Mouse (Mus musculus) cerebellum, adult 9-10 months (tissue): ENCODE results near the gene H3f3a.

Source experiments
- DNase-seq: peaks from one replicate; pipeline ENCODE4 v3.0.0; 2022

The H3f3a gene

DNA sequence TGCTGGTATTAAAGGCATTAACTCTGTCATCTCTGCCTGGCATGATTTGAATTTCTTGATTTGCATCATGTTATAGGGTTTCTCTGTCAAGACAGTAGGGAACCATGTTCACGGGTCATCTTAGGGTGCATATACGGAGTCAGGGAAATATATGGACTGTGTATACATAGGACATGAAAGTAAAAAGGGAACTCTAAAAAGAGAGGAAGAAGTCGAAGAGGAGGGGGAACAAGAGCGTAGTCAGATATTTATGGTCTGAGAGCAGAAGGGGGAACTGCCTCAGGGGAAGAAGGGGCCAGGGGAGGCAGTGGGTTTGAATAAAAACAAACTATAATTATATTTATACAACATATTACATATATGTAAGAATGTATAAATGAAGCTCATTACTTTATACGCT is 8.5 kb upstream of the H3f3a start:
- no peak for DNase-seq

GRCm38 (mm10) chr1:180821101-180821500 is 7.4 kb upstream of the H3f3a start:
- no peak for DNase-seq

GRCm38 (mm10) chr1:180818000-180818399 is 4.3 kb upstream of the H3f3a start:
- no peak for DNase-seq

DNA sequence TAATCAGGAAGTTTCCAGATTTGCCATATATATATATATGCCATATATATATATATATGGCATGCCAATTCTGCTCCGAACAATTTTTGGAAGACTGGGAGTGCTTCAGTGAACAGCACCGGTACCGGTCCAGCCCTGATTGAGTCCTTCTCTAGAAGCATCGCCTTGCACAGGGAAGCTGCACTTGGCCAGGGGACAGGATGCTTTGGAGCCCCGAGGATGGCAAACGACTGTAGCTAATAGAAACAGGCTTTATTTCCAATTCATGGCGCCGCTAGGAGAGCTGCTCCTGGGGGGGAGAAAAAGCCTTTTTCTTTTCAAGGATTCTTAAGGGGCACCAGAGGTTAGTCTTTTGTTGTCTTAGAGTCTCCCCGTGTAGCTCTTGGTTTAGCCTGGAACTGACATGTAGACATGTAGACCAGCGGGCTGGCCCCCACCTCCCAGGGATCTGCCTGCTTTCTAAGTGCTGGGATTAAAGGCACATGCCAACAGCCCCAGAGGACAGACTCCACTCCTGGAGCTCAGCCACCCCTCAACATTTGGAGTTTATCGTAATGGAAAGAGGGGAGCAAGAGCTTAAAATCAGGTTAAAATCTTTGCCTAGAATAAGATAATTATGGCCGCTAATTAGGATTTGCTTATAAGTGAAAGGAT is 1.8 kb upstream of the H3f3a start:
- peak; percentile 64 for DNase-seq

DNA sequence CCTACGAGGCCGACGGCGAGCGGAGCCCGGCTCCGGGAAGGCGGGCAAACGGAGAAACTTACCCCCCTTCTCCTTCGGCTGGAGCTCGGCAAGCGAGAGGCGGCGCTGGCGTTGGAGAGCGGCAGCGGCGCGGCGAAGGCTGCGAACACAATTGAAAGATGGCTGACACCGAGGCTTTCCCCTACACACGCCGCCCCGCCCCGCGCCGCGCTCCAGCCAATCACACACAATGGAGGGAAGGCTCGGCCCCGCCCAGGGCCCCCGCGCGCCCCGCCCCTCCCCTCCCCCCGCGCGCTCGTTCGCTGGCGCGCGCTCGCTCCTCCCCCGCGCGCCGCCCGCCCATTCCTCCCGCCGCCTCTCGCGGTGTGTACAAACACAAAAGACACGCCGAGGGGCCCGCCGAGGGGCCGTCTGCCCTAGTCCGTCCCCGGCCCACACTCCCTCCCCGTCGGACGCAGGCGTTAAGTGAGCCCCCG is 296 bp downstream of the H3f3a start:
- DNase-seq, result peak; percentile 94

DNA sequence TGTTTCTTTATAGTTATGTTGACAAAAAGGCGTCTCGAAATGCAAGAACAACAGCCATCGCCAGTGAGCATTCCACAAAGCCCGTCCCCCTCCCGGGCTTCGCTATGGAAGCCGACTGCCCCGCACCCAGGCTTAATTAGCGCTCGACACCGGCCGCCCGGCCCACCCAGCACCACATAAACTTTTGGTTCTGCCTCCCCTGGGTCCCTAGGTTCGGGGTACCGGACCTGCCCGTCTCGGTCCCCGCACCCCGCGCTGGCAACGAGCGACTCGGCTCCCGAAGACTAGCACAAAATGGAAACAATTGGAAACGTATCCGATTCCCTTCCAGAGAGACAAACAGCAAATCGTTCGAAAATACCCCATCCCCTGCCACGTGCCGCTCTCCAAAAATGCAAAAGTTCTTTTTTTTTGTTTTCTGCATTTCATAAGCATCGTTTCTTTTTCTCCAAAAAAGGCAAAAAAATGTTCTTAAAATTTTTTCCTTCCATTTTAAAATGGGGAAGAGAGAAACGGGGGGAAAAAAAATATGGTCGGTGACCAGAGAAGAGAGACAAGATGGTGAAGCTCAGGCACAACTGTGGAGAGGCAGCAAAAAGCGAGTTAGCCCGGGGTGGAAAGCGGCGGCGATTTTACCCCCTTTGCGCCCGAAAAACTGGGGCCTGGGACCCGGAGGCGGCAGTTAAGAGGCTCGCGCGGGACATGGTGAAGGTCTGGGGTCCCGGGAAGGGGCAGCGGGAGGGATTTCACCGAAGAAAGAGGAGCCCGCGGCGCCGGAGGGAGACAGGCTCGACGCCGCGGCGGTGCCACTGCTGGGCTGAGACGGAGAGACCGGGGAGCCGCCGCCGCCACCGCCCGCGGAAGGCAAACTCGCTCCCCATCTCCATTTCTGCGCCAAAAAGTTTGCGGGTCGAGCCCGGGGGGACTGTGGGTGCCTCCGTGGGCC is 1.0 kb downstream of the H3f3a start:
- peak; percentile 71 for DNase-seq

GRCm38 (mm10) chr1:180811596-180812462 is 1.9 kb downstream of the H3f3a start:
- DNase-seq, result no peak

GRCm38 (mm10) chr1:180810976-180811375 is 2.8 kb downstream of the H3f3a start:
- DNase-seq, result peak; percentile 72

- no peak for DNase-seq
Measured at GRCm38 (mm10) chr1:180808831-180809230, 4.9 kb downstream of the H3f3a start.

GRCm38 (mm10) chr1:180803881-180804280 is 9.9 kb downstream of the H3f3a start:
- DNase-seq, result no peak

GRCm38 (mm10) chr1:180801466-180801994 is 12.2 kb downstream of the H3f3a start:
- DNase-seq, result no peak

- no peak for DNase-seq
Measured at GRCm38 (mm10) chr1:180800814-180801213, 12.9 kb downstream of the H3f3a start.

DNA sequence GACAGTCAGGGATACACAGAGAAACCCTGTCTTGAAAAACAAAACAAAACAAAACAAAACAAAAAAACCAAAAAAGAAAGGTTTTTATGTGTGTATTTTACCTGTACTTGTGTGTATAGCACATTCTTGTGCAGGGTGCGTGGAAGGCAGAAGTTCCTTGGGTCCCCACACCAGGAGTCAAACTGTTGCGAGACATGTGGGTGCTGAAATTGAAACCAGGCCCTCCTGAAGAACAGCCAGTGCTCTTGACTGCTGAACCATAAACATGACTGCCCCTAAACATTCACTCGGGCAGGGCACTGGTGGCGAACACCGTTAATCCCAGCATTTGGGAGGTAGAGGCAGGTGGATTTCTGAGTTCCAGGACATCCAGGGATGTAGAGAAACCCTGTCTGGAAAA is 13.7 kb downstream of the H3f3a start:
- DNase-seq, result no peak

DNA sequence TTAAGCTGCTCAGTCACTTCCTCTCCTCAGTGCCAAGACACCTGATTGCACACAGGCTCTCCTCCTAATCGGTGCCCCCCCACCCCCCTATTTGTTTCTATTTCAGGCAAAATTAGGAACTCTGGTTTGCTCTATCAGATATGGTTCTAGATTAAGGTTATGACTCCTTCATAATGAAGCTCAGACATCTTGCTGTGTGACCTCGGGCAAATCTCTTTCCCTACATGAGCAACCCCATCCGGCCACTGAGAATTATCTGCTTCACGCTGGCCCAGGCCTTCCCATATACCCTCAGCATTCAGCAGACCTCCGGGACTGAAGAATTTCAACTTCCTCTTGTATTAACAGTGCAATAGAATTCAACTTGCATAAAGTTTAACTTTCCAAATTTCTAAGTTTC is 14.5 kb downstream of the H3f3a start:
- DNase-seq, result no peak

- no peak for DNase-seq
Measured at GRCm38 (mm10) chr1:180798660-180799059, 15.1 kb downstream of the H3f3a start.

DNA sequence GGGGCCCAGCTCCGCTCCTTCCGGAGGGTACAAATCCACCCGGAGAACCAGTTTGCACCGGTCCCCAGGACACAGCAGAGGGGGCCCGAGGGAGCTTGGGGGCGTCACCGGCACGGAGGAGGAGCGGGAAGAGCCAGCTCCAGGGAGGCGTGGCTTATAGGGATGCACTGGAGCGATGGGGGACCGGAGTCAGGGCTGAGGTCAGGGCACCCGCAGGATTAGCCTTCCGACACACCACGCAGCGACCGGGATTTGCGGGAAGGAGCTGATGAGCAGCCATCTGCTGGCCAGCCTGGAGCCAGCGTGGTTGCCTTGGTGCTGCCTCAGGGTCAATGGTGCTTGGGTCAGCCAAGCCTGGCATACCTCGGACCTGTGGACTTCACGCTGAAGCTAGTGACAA is 19.6 kb downstream of the H3f3a start:
- DNase-seq, result peak; percentile 80

- DNase-seq, result peak; percentile 65
Measured at GRCm38 (mm10) chr1:180793445-180794117, 20.2 kb downstream of the H3f3a start.

GRCm38 (mm10) chr1:180792814-180793213 is 20.9 kb downstream of the H3f3a start:
- peak; percentile 89 for DNase-seq

DNA sequence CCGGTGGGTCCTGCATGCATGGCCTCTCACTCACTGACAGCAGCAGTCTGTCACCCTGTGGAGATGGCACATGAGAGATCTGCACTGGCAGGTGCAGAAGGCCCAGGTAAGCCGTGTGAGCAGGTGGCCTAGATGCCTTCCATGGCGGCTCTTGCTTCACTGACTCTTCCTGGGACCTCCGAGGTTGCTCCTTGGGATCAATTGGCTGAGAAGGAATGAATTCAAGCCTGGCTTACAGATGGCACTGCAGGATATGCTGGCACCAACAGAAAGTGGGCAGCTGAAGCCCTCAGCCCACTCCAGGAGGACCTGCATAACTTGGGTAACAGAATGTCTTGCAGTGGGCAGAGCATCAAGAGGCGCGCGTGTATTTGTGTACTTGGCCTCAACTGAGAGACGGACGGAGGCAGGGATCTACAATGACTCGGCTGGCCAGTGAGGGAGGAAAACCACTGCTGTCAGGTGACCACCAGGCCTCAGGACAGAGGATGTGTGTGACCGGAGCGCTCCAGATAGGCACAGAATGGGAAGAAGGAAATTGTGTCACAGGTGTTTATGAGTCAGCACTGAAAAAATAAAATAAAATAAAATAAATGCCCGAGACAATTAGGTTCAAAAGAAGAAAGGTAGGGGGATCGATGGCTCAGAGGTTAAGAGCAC is 21.8 kb downstream of the H3f3a start:
- DNase-seq, result peak; percentile 64

DNA sequence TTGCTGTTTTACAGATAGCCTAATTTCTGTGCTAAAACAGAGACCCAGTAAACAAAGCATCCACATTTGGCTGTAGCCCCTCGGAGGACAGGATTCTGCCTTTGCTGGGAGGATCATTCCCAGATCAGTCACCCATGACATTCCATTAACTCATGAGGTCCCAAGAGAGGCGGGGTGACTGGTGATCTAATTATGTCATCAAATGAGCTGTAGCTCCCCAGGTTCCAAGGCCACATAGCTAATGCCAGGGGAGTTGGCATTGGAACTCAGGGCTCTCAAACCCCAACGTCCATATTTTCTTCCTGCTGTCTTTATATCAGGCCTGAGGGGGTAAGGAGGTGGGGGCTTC is 30.2 kb downstream of the H3f3a start:
- no peak for DNase-seq

DNA sequence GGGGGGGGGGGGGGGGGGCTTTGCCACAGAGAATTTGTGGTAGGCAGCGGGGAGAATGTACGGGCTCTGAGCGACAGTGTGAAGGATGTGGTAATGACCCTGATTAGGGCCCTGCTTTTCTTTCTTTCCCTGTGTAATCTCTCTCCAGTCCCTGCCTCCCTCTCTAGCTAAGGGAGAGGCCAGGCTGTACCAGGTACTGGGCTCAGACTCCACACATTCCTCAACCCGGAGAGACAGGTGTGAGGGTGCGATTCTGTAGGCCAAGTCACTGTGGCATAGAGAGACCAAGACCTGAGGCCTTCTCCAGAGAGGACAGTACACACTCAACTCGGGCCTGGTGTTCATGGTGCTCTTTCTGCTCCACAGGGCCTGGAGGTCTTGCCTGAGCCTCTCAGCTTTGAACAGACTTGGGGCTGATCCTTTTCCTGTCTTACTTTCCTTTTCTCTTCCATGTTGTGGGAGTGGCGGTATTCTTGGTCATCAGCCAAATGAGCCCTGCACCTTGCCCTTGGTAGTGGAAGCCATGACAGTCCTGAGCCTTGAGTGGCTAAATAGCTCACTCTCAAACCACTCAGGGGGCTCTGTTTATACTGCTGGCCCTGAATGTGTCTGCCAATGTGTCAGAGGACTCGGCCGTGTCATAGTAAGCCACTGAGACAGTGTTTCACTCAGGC is 30.7 kb downstream of the H3f3a start:
- DNase-seq, result no peak
